Mouse (Mus musculus) c-Kit-negative CD71-positive TER-119-positive erythroid progenitor cells, embryonic 14.5 days (primary cell): ENCODE results near the gene Amph.
"Not testable (repeated sequence)": the region's sequence is repeated elsewhere in the genome, so short reads cannot be mapped to it uniquely, and the experiment has no call there.

Experiments
- DNase-seq: peaks from one replicate; pipeline ENCODE4 v3.0.0-alpha.2; 2013; ENCODE audit warnings: low read depth, low spot score

Gene Amph

GRCm38 (mm10) chr13:18948171-18949028 is at the start of gene Amph:
Gene Amph (plus strand): TSS chr13:18948205.
- no peak for DNase-seq

- DNase-seq, result no peak
Measured at GRCm38 (mm10) chr13:18903623-18904022, 44.4 kb upstream of the Amph start.

- no peak for DNase-seq
Measured at GRCm38 (mm10) chr13:18914774-18915173, 33.2 kb upstream of the Amph start.

- not testable (repeated sequence) for DNase-seq
Measured at GRCm38 (mm10) chr13:18933191-18933590, 14.8 kb upstream of the Amph start.

- DNase-seq, result no peak
Measured at GRCm38 (mm10) chr13:18947686-18948085, 319 bp upstream of the Amph start.

GRCm38 (mm10) chr13:18949029-18949350 is 985 bp downstream of the Amph start:
- no peak for DNase-seq

GRCm38 (mm10) chr13:18949626-18950200 is 1.7 kb downstream of the Amph start:
- DNase-seq, result no peak

GRCm38 (mm10) chr13:18953575-18953974 is 5.6 kb downstream of the Amph start:
- DNase-seq, result no peak

- DNase-seq, result no peak
Measured at GRCm38 (mm10) chr13:18956065-18956913, 8.3 kb downstream of the Amph start.

GRCm38 (mm10) chr13:18957028-18957427 is 9.0 kb downstream of the Amph start:
- no peak for DNase-seq

- no peak for DNase-seq
Measured at GRCm38 (mm10) chr13:18972571-18972970, 24.6 kb downstream of the Amph start.

GRCm38 (mm10) chr13:18974351-18974750 is 26.3 kb downstream of the Amph start:
- DNase-seq, result no peak

- DNase-seq, result no peak
Measured at GRCm38 (mm10) chr13:18987266-18987665, 39.3 kb downstream of the Amph start.

- DNase-seq, result no peak
Measured at GRCm38 (mm10) chr13:18988323-18988722, 40.3 kb downstream of the Amph start.

- DNase-seq, result no peak
Measured at GRCm38 (mm10) chr13:18989185-18989714, 41.2 kb downstream of the Amph start.

GRCm38 (mm10) chr13:19002502-19002901 is 54.5 kb downstream of the Amph start:
- no peak for DNase-seq

GRCm38 (mm10) chr13:19004406-19004805 is 56.4 kb downstream of the Amph start:
- DNase-seq, result no peak

- no peak for DNase-seq
Measured at GRCm38 (mm10) chr13:19008440-19008839, 60.4 kb downstream of the Amph start.

- no peak for DNase-seq
Measured at GRCm38 (mm10) chr13:19014825-19015375, 66.9 kb downstream of the Amph start.

GRCm38 (mm10) chr13:19021529-19021928 is 73.5 kb downstream of the Amph start:
- DNase-seq, result no peak

- no peak for DNase-seq
Measured at GRCm38 (mm10) chr13:19022310-19022709, 74.3 kb downstream of the Amph start.
